8 mouse cellular contexts compared by ENCODE assay signal in the genomic region with DNA sequence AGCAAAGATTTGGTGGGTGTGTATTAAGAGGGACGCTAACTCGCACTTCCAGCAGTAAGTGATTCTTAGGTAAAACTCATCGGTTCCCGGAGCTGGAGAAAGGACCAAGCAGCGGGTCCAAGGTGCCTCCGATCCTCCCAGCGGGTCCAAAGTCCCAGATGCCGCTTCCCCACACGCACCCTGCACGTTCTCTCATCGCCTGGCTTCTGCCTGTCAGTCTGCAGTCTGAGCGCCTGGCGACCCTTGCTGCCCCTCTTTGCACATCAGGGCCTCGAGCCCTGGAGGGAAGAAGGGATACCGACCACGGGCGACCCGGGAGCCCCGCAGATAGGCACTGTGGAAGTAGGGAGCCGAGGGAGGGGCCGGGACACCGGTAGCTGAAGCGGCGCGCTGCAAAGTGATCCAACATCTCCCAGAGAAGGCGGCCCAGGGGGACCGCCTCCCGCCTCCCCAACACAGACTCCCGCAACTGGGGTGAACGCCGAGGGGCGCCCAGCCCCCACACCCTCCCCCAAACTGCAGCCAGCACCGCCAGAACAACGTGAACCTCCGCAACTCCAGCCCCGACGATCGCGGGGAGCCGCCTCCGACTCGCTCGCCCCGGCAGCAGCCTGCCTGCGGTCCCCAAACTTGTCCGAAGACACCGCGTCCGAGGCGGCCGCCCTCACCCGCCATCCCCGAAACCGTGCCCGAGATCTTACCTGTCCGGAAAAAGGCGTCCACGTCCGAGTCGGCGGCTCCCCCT. TPM values are rescaled to one million over a fixed set of nuclear protein-coding genes. Genes with fewer than 3 reads are reported as not detected.
DNase-seq lines count a peak whose midpoint lies in the region; ATAC-seq and TF ChIP-seq lines count a peak whose summit lies in the region.

No protein-coding gene starts in this region.

- peak overlapping the region; percentile 73 for H3K27ac ChIP-seq in gastrocnemius, adult 2 months
- peak overlapping the region; percentile 99 for H3K27ac ChIP-seq in forebrain, embryonic 15.5 days (replicated peaks)
- H3K27ac ChIP-seq in hindbrain, embryonic 14.5 days, result peak overlapping the region; percentile 99
- H3K27ac ChIP-seq in limb, embryonic 11.5 days (replicated peaks; ENCODE audit: low read depth, low read length), result peak overlapping the region; percentile 85
- H3K27ac ChIP-seq in midbrain, embryonic 14.5 days (replicated peaks; ENCODE audit: low read depth, low read length), result peak overlapping the region; percentile 100

- peak overlapping the region; percentile 94 for H3K9ac ChIP-seq in forebrain, embryonic 15.5 days (replicated peaks)
- H3K9ac ChIP-seq in hindbrain, embryonic 14.5 days, result peak overlapping the region; percentile 99
- peak overlapping the region; percentile 96 for H3K9ac ChIP-seq in limb, embryonic 11.5 days (ENCODE audit: low read length)
- peak overlapping the region; percentile 98 for H3K9ac ChIP-seq in midbrain, embryonic 14.5 days (replicated peaks; ENCODE audit: low read length)

- intact Hi-C loops in gastrocnemius, adult 2 months (cut with DNase I), result loop anchor here (1.0 to 10.0 kb wide), 2 partner anchors 41 to 228 kb away; no protein-coding TSS in a partner anchor

- peaks cover 46% of the 10 kb centered on the region for H3K4me1 ChIP-seq in forebrain, embryonic 15.5 days
- peaks cover 30% of the 10 kb centered on the region for H3K4me1 ChIP-seq in hindbrain, embryonic 14.5 days (replicated peaks; ENCODE audit: control insufficient read depth, insufficient read depth, low read length)
- H3K4me1 ChIP-seq in limb, embryonic 11.5 days (ENCODE audit: control insufficient read depth, insufficient read depth, low read length), result peaks cover 6% of the 10 kb centered on the region; the same call in 1 of the 2 replicates
- H3K4me1 ChIP-seq in midbrain, embryonic 14.5 days (ENCODE audit: control insufficient read depth, insufficient read depth, low read length), result peaks cover 26% of the 10 kb centered on the region

- H3K9me3 ChIP-seq in forebrain, embryonic 15.5 days, result no peaks in the 10 kb centered on the region; the same call in 1 of the 2 replicates
- peaks cover 1% of the 10 kb centered on the region; the same call in 1 of the 2 replicates for H3K9me3 ChIP-seq in hindbrain, embryonic 14.5 days (ENCODE audit: control insufficient read depth, low read length)
- no peaks in the 10 kb centered on the region for H3K9me3 ChIP-seq in limb, embryonic 11.5 days (ENCODE audit: control insufficient read depth, low read length)
- no peaks in the 10 kb centered on the region for H3K9me3 ChIP-seq in midbrain, embryonic 14.5 days (ENCODE audit: control insufficient read depth, low read length)

- WGBS in forebrain, embryonic 15.5 days, result under 1% methylated on average over 61 of the region's 61 CpGs
- WGBS in hindbrain, embryonic 14.5 days, result under 1% methylated on average over 59 of the region's 61 CpGs
- under 1% methylated on average over 61 of the region's 61 CpGs for WGBS in limb, embryonic 11.5 days
- under 1% methylated on average over 61 of the region's 61 CpGs for WGBS in midbrain, embryonic 14.5 days

- ATAC-seq in forebrain, embryonic 15.5 days (replicated peaks), result peak; percentile 20
- ATAC-seq in hindbrain, embryonic 14.5 days (ENCODE audit: low FRiP score), result 0 out of 2 replicates have a peak, but pooled peaks have one; percentile 4
- no peak for ATAC-seq in limb, embryonic 11.5 days (ENCODE audit: insufficient number of reproducible peaks, low FRiP score, low TSS enrichment, low read depth)
- ATAC-seq in midbrain, embryonic 14.5 days (ENCODE audit: low FRiP score, low TSS enrichment), result 0 out of 2 replicates have a peak, but pooled peaks have one; percentile 4

- H3K27me3 ChIP-seq in forebrain, embryonic 15.5 days, result no peaks in the 10 kb centered on the region
- H3K27me3 ChIP-seq in hindbrain, embryonic 14.5 days (ENCODE audit: control insufficient read depth, insufficient read depth, low read length), result no peaks in the 10 kb centered on the region
- H3K27me3 ChIP-seq in limb, embryonic 11.5 days (ENCODE audit: control insufficient read depth, insufficient read depth, low read length), result no peaks in the 10 kb centered on the region
- no peaks in the 10 kb centered on the region for H3K27me3 ChIP-seq in midbrain, embryonic 14.5 days (ENCODE audit: control insufficient read depth, insufficient read depth, low read length)

- DNase-seq in gastrocnemius, adult 2 months, result peak; percentile 42
- DNase-seq in gastrocnemius, adult 18-20 months (ENCODE audit: low spot score), result no peak
- peak; percentile 33 to 46 for DNase-seq in adrenal gland, postnatal 36 days
- peak; percentile 42 for DNase-seq in hindbrain, embryonic 14.5 days (ENCODE audit: low spot score)
- peak; percentile 71 for DNase-seq in limb, embryonic 11.5 days (ENCODE audit: low spot score)
- DNase-seq in midbrain, embryonic 14.5 days, result peak; percentile 67
- DNase-seq in thymus, postnatal 4 days, result peak; percentile 31

- TF ChIP-seq CTCF in gastrocnemius, adult 2 months (IDR thresholded peaks at IDR 0.05), result no peak

- peak overlapping the region; percentile 81 for H3K4me2 ChIP-seq in forebrain, embryonic 15.5 days (replicated peaks)
- H3K4me2 ChIP-seq in hindbrain, embryonic 14.5 days (replicated peaks), result peak overlapping the region; percentile 93
- H3K4me2 ChIP-seq in limb, embryonic 11.5 days (ENCODE audit: low read depth, severe bottlenecking), result peak overlapping the region; percentile 93
- H3K4me2 ChIP-seq in midbrain, embryonic 14.5 days (ENCODE audit: low read length), result peak overlapping the region; percentile 94

- H3K4me3 ChIP-seq in gastrocnemius, adult 2 months, result peak overlapping the region; percentile 89
- H3K4me3 ChIP-seq in forebrain, embryonic 15.5 days, result peak overlapping the region; percentile 95
- H3K4me3 ChIP-seq in hindbrain, embryonic 14.5 days (replicated peaks; ENCODE audit: low read length), result peak overlapping the region; percentile 94
- peak overlapping the region; percentile 88 for H3K4me3 ChIP-seq in limb, embryonic 11.5 days (ENCODE audit: low read depth, low read length)
- peak overlapping the region; percentile 96 for H3K4me3 ChIP-seq in midbrain, embryonic 14.5 days (replicated peaks; ENCODE audit: low read depth, low read length)

- no peaks in the 10 kb centered on the region for H3K36me3 ChIP-seq in forebrain, embryonic 15.5 days
- no peaks in the 10 kb centered on the region for H3K36me3 ChIP-seq in hindbrain, embryonic 14.5 days (replicated peaks; ENCODE audit: control insufficient read depth, insufficient read depth)
- no peaks in the 10 kb centered on the region for H3K36me3 ChIP-seq in limb, embryonic 11.5 days (ENCODE audit: control insufficient read depth, insufficient read depth, low read length)
- H3K36me3 ChIP-seq in midbrain, embryonic 14.5 days (ENCODE audit: control insufficient read depth, insufficient read depth, low read length), result no peaks in the 10 kb centered on the region

RNA-seq across cellular contexts. Expression of gene Kalrn, which starts 0.8 kb away (rescaled TPM):
- total RNA-seq in gastrocnemius, adult 2 months (2021), result 10 to 100 TPM; 21.8 to 28.3 TPM
- 10 to 100 TPM; 18.6 to 24.1 TPM for total RNA-seq in gastrocnemius, adult 18-20 months (2021)
- 10 to 100 TPM in 1 of 2 experiments, 1 to 10 TPM in 1; 6.1 to 17.5 TPM for total RNA-seq in adrenal gland, postnatal 36 days (2021)
- polyA plus RNA-seq in forebrain, embryonic 15.5 days (2015; fragmentation: Nextera tagmentation; extraction: Ambion mirVana), result 36.4 and 38.8 TPM in 2 replicates
- 25.4 and 30.5 TPM in 2 replicates for polyA plus RNA-seq in hindbrain, embryonic 14.5 days (2014; fragmentation: Nextera tagmentation; extraction: Ambion mirVana)
- polyA plus RNA-seq in limb, embryonic 11.5 days (2014; fragmentation: Nextera tagmentation; extraction: Ambion mirVana), result 9.5 and 11.5 TPM in 2 replicates
- polyA plus RNA-seq in midbrain, embryonic 14.5 days (2014; fragmentation: Nextera tagmentation; extraction: Ambion mirVana), result 40.1 and 44.6 TPM in 2 replicates
